Mouse (Mus musculus): Measurements from ENCODE around the gene Cyp4f14.

The Cyp4f14 gene

GRCm38 (mm10) chr17:32917131-32917530, at the start of gene Cyp4f14:
Cyp4f14 (minus strand) TSS chr17:32917342.
- DNase-seq (ENCODE audit: low spot score in 2 of 2) = no peak

- peak; percentile 82 to 90 for DNase-seq (ENCODE audit: low spot score in 2 of 2)
Measured at GRCm38 (mm10) chr17:32965623-32966290, 48.6 kb upstream of the Cyp4f14 start, which contains the start of gene Zfp472. Zfp472 (plus strand) TSS chr17:32965814.

GRCm38 (mm10) chr17:32965253-32965622, 48.1 kb upstream of the Cyp4f14 start:
- no peak for DNase-seq (ENCODE audit: low spot score in 2 of 2)

- DNase-seq (ENCODE audit: low spot score in 2 of 2) = peak; percentile 81 to 84
Measured at GRCm38 (mm10) chr17:32951441-32951840, 34.3 kb upstream of the Cyp4f14 start.

- no peak for DNase-seq (ENCODE audit: low spot score in 2 of 2)
Measured at GRCm38 (mm10) chr17:32951006-32951405, 33.9 kb upstream of the Cyp4f14 start.

GRCm38 (mm10) chr17:32950136-32950535, 33.0 kb upstream of the Cyp4f14 start:
- DNase-seq (ENCODE audit: low spot score in 2 of 2) = no peak

GRCm38 (mm10) chr17:32947215-32947914, 30.2 kb upstream of the Cyp4f14 start, which contains the start of gene Cyp4f13:
Cyp4f13 (minus strand) TSS chr17:32947402.
- peak; percentile 80 to 92 for DNase-seq (ENCODE audit: low spot score in 2 of 2)

GRCm38 (mm10) chr17:32946716-32947115, 29.6 kb upstream of the Cyp4f14 start:
- DNase-seq (ENCODE audit: low spot score in 2 of 2) = no peak

- no peak for DNase-seq (ENCODE audit: low spot score in 2 of 2)
Measured at GRCm38 (mm10) chr17:32944402-32945035, 27.4 kb upstream of the Cyp4f14 start.

- DNase-seq (ENCODE audit: low spot score in 2 of 2) = no peak
Measured at GRCm38 (mm10) chr17:32943661-32944060, 26.5 kb upstream of the Cyp4f14 start.

GRCm38 (mm10) chr17:32939831-32940230, 22.7 kb upstream of the Cyp4f14 start:
- DNase-seq (ENCODE audit: low spot score in 2 of 2) = no peak

- no peak for DNase-seq (ENCODE audit: low spot score in 2 of 2)
Measured at GRCm38 (mm10) chr17:32927803-32928202, 10.7 kb upstream of the Cyp4f14 start.

GRCm38 (mm10) chr17:32924658-32925312, 7.6 kb upstream of the Cyp4f14 start:
- DNase-seq (ENCODE audit: low spot score in 2 of 2) = peak; percentile 27 to 37

- no peak for DNase-seq (ENCODE audit: low spot score in 2 of 2)
Measured at GRCm38 (mm10) chr17:32923681-32924080, 6.5 kb upstream of the Cyp4f14 start.

- no peak for DNase-seq (ENCODE audit: low spot score in 2 of 2)
Measured at GRCm38 (mm10) chr17:32919123-32919522, 2.0 kb upstream of the Cyp4f14 start.

GRCm38 (mm10) chr17:32916075-32916474, 1.1 kb downstream of the Cyp4f14 start:
- no peak for DNase-seq (ENCODE audit: low spot score in 2 of 2)

- DNase-seq (ENCODE audit: low spot score in 2 of 2) = no peak
Measured at GRCm38 (mm10) chr17:32906172-32906571, 11.0 kb downstream of the Cyp4f14 start.

GRCm38 (mm10) chr17:32905239-32905638, 11.9 kb downstream of the Cyp4f14 start:
- DNase-seq (ENCODE audit: low spot score in 2 of 2) = peak in 1 of 2 experiments; percentile 13

- DNase-seq (ENCODE audit: low spot score in 2 of 2) = no peak
Measured at GRCm38 (mm10) chr17:32904414-32904813, 12.7 kb downstream of the Cyp4f14 start.

- DNase-seq (ENCODE audit: low spot score in 2 of 2) = no peak
Measured at GRCm38 (mm10) chr17:32901751-32902525, 15.2 kb downstream of the Cyp4f14 start.

- no peak for DNase-seq (ENCODE audit: low spot score in 2 of 2)
Measured at GRCm38 (mm10) chr17:32895421-32895820, 21.7 kb downstream of the Cyp4f14 start.

All from frontal cortex, postnatal 25 days (tissue).